Mouse (Mus musculus) kidney, adult 9 months (tissue): ENCODE data around the gene Mon1b.

Experiments
- DNase-seq: peaks from one replicate; pipeline ENCODE4 v3.0.0; 2022

Mon1b gene

GRCm38 (mm10) chr8:113634670-113635591 lies at the start of gene Mon1b:
Mon1b (plus strand) TSS chr8:113635587.
- DNase-seq = peak; percentile 99

GRCm38 (mm10) chr8:113598401-113598800 lies 37.0 kb upstream of the Mon1b start:
- no peak for DNase-seq

- DNase-seq = peak; percentile 67
Observed at GRCm38 (mm10) chr8:113632634-113633033, 2.8 kb upstream of the Mon1b start.

GRCm38 (mm10) chr8:113634161-113634560 lies 1.2 kb upstream of the Mon1b start:
- DNase-seq = no peak

GRCm38 (mm10) chr8:113635592-113636279 lies 349 bp downstream of the Mon1b start:
- DNase-seq = no peak

GRCm38 (mm10) chr8:113636280-113636628 lies 867 bp downstream of the Mon1b start:
- no peak for DNase-seq

- DNase-seq = no peak
Observed at GRCm38 (mm10) chr8:113640357-113640756, 5.0 kb downstream of the Mon1b start.

GRCm38 (mm10) chr8:113642926-113643325 lies 7.5 kb downstream of the Mon1b start, which contains the start of gene Syce1l:
Syce1l (plus strand) TSS chr8:113643213.
- DNase-seq = no peak

- DNase-seq = peak; percentile 50
Observed at GRCm38 (mm10) chr8:113643479-113644210, 8.3 kb downstream of the Mon1b start.

- no peak for DNase-seq
Observed at GRCm38 (mm10) chr8:113645220-113645619, 9.8 kb downstream of the Mon1b start.

GRCm38 (mm10) chr8:113652450-113652849 lies 17.1 kb downstream of the Mon1b start:
- DNase-seq = no peak

GRCm38 (mm10) chr8:113653151-113653550 lies 17.8 kb downstream of the Mon1b start:
- no peak for DNase-seq

GRCm38 (mm10) chr8:113656154-113656553 lies 20.8 kb downstream of the Mon1b start:
- DNase-seq = no peak

GRCm38 (mm10) chr8:113656681-113657298 lies 21.4 kb downstream of the Mon1b start:
- DNase-seq = no peak

GRCm38 (mm10) chr8:113660128-113660527 lies 24.7 kb downstream of the Mon1b start:
- DNase-seq = no peak

GRCm38 (mm10) chr8:113664544-113664943 lies 29.2 kb downstream of the Mon1b start:
- peak; percentile 83 for DNase-seq

- no peak for DNase-seq
Observed at GRCm38 (mm10) chr8:113665036-113665435, 29.6 kb downstream of the Mon1b start.

GRCm38 (mm10) chr8:113665951-113666350 lies 30.6 kb downstream of the Mon1b start:
- no peak for DNase-seq

- no peak for DNase-seq
Observed at GRCm38 (mm10) chr8:113666714-113667432, 31.5 kb downstream of the Mon1b start.

GRCm38 (mm10) chr8:113669924-113670323 lies 34.5 kb downstream of the Mon1b start:
- no peak for DNase-seq

GRCm38 (mm10) chr8:113672599-113673255 lies 37.3 kb downstream of the Mon1b start:
- no peak for DNase-seq

GRCm38 (mm10) chr8:113673300-113673699 lies 37.9 kb downstream of the Mon1b start:
- DNase-seq = no peak
